ENCODE assay signal across 9 mouse cellular contexts in genomic region chr1:87270641-87271467, GRCm38 (mm10). TPM values are rescaled to one million over a fixed set of nuclear protein-coding genes. Genes with fewer than 3 reads are reported as not detected.
DNase-seq lines count a peak whose midpoint lies in the region; ATAC-seq and TF ChIP-seq lines count a peak whose summit lies in the region.
"Had no signal": no experiment of that assay in that cellular context is flagged by ENCODE, and none has a peak within 500 bp of the region (broad histone marks: within the 10 kb centered on the region; RNA-seq: fewer than 3 reads in every experiment).

No protein-coding gene starts in this region.

- H3K36me3 ChIP-seq in lung, embryonic 14.5 days (ENCODE audit: insufficient read depth), result no peaks in the 10 kb centered on the region
- H3K36me3 ChIP-seq in embryonic facial prominence, embryonic 15.5 days, result no peaks in the 10 kb centered on the region
- H3K36me3 ChIP-seq in heart, postnatal 0 days (replicated peaks; ENCODE audit: control insufficient read depth, insufficient read depth, low read length), result no peaks in the 10 kb centered on the region
- no peaks in the 10 kb centered on the region for H3K36me3 ChIP-seq in midbrain, embryonic 13.5 days

- ATAC-seq in lung, embryonic 14.5 days (ENCODE audit: insufficient read depth), result peak; percentile 64
- ATAC-seq in embryonic facial prominence, embryonic 15.5 days (ENCODE audit: insufficient number of reproducible peaks, low FRiP score, low TSS enrichment, low read depth), result peak; percentile 66
- peak; percentile 31; the same call in 1 of the 2 replicates for ATAC-seq in heart, postnatal 0 days (ENCODE audit: insufficient read depth, low read depth)
- peak; percentile 46 for ATAC-seq in midbrain, embryonic 13.5 days
- no peak for ATAC-seq in erythroblast, adult 5-6 weeks (replicated peaks; ENCODE audit: low FRiP score, poor library complexity, severe bottlenecking)
- ATAC-seq: Patski had no signal

- 12% methylated on average over 20 of the region's 20 CpGs for WGBS in lung, embryonic 14.5 days
- 9% methylated on average over 20 of the region's 20 CpGs for WGBS in embryonic facial prominence, embryonic 15.5 days
- 32% methylated on average over 18 of the region's 20 CpGs for whole genome bisulfite sequencing in heart, postnatal 0 days
- WGBS in midbrain, embryonic 13.5 days, result 7% methylated on average over 19 of the region's 20 CpGs

- peak overlapping the region; percentile 26; the same call in 1 of the 2 replicates for H3K4me2 ChIP-seq in lung, embryonic 14.5 days
- H3K4me2 ChIP-seq in embryonic facial prominence, embryonic 15.5 days (replicated peaks), result peak overlapping the region; percentile 27
- H3K4me2 ChIP-seq in heart, postnatal 0 days (ENCODE audit: low read depth, low read length), result no peak overlapping the region
- H3K4me2 ChIP-seq in midbrain, embryonic 13.5 days (replicated peaks), result no peak overlapping the region; the same call in 1 of the 2 replicates

- TF ChIP-seq EP300 in heart, postnatal 0 days (IDR thresholded peaks at IDR 0.05; ENCODE audit: low read depth), result no peak

- no peak overlapping the region for H3K9ac ChIP-seq in lung, embryonic 14.5 days
- H3K9ac ChIP-seq in embryonic facial prominence, embryonic 15.5 days, result no peak overlapping the region
- no peak overlapping the region for H3K9ac ChIP-seq in heart, postnatal 0 days (replicated peaks; ENCODE audit: low read depth, low read length)
- H3K9ac ChIP-seq in midbrain, embryonic 13.5 days (replicated peaks), result no peak overlapping the region

- H3K4me3 ChIP-seq in lung, embryonic 14.5 days (ENCODE audit: low read depth, low read length), result no peak overlapping the region
- H3K4me3 ChIP-seq in embryonic facial prominence, embryonic 15.5 days (replicated peaks), result no peak overlapping the region
- no peak overlapping the region for H3K4me3 ChIP-seq in heart, postnatal 0 days (ENCODE audit: low read depth, low read length)
- no peak overlapping the region for H3K4me3 ChIP-seq in midbrain, embryonic 13.5 days (replicated peaks)

- TF ChIP-seq CTCF in lung, embryonic 14.5 days (IDR thresholded peaks at IDR 0.05; ENCODE audit: low read depth), result no peak
- no peak for TF ChIP-seq CTCF in heart, postnatal 0 days (IDR thresholded peaks at IDR 0.05; ENCODE audit: low read depth)

- H3K9me3 ChIP-seq in lung, embryonic 14.5 days (ENCODE audit: low read depth, low read length), result no peaks in the 10 kb centered on the region
- H3K9me3 ChIP-seq in embryonic facial prominence, embryonic 15.5 days (replicated peaks), result no peaks in the 10 kb centered on the region
- no peaks in the 10 kb centered on the region for H3K9me3 ChIP-seq in heart, postnatal 0 days (replicated peaks; ENCODE audit: control insufficient read depth, low read length)
- no peaks in the 10 kb centered on the region for H3K9me3 ChIP-seq in midbrain, embryonic 13.5 days

- no peaks in the 10 kb centered on the region; the same call in 1 of the 2 replicates for H3K4me1 ChIP-seq in lung, embryonic 14.5 days (ENCODE audit: insufficient read depth)
- H3K4me1 ChIP-seq in embryonic facial prominence, embryonic 15.5 days, result peaks cover 23% of the 10 kb centered on the region
- H3K4me1 ChIP-seq in heart, postnatal 0 days (ENCODE audit: control insufficient read depth, insufficient read depth), result peaks cover 19% of the 10 kb centered on the region
- peaks cover 16% of the 10 kb centered on the region for H3K4me1 ChIP-seq in midbrain, embryonic 13.5 days (replicated peaks)

- no peak overlapping the region; the same call in 1 of the 2 replicates for H3K27ac ChIP-seq in lung, embryonic 14.5 days (ENCODE audit: low read depth)
- peak overlapping the region; percentile 78 for H3K27ac ChIP-seq in embryonic facial prominence, embryonic 15.5 days (replicated peaks)
- peak overlapping the region; percentile 25 for H3K27ac ChIP-seq in heart, postnatal 0 days (ENCODE audit: low read depth)
- H3K27ac ChIP-seq in midbrain, embryonic 13.5 days, result no peak overlapping the region

- peaks cover 18% of the 10 kb centered on the region for H3K27me3 ChIP-seq in lung, embryonic 14.5 days (ENCODE audit: insufficient read depth, low read length)
- peaks cover 21% of the 10 kb centered on the region for H3K27me3 ChIP-seq in embryonic facial prominence, embryonic 15.5 days
- H3K27me3 ChIP-seq in heart, postnatal 0 days (ENCODE audit: control insufficient read depth, insufficient read depth, low read length), result peaks cover 25% of the 10 kb centered on the region
- H3K27me3 ChIP-seq in midbrain, embryonic 13.5 days, result peaks cover 33% of the 10 kb centered on the region
- H3K27me3 ChIP-seq: Patski had no signal

- DNase-seq in lung, embryonic 14.5 days, result peak; percentile 42
- no peak for DNase-seq in lung, adult 18-20 months
- no peak for DNase-seq in heart, postnatal 0 days (ENCODE audit: low spot score)
- DNase-seq in layer of hippocampus, adult 9-11 months, result no peak
- DNase-seq in lung, postnatal 10 days, result no peak

RNA-seq across cellular contexts. Expression of gene Efhd1, which starts 6.7 kb away (rescaled TPM):
- polyA plus RNA-seq in lung, embryonic 14.5 days (2014; fragmentation: Nextera tagmentation; extraction: Ambion mirVana), result 0.11 TPM in 1 of 2 replicates, not detected in the other
- 2.8 and 3.0 TPM in 2 replicates for polyA plus RNA-seq in embryonic facial prominence, embryonic 15.5 days (2015; fragmentation: Nextera tagmentation; extraction: Ambion mirVana)
- 2.3 and 2.5 TPM in 2 replicates for total RNA-seq in heart, postnatal 0 days (2014; rRNA removed; ENCODE audit: low replicate concordance)
- polyA plus RNA-seq in heart, postnatal 0 days (2015; fragmentation: Nextera tagmentation; extraction: Ambion mirVana), result 0.38 and 0.60 TPM in 2 replicates
- 0.51 and 1.0 TPM in 2 replicates for polyA plus RNA-seq in midbrain, embryonic 13.5 days (2015; fragmentation: Nextera tagmentation; extraction: Ambion mirVana)
- total RNA-seq in erythroblast, adult 5-6 weeks (2015; ENCODE audit: low replicate concordance), result not detected in 2 replicates
- total RNA-seq in erythroblast, adult 5-6 weeks (2017; ENCODE audit: low replicate concordance), result not detected in 2 replicates

RNA-seq across cellular contexts. Expression of gene Gigyf2, which starts 55.9 kb away (rescaled TPM):
- polyA plus RNA-seq in lung, embryonic 14.5 days (2014; fragmentation: Nextera tagmentation; extraction: Ambion mirVana), result 46.7 and 49.6 TPM in 2 replicates
- 56.2 and 56.6 TPM in 2 replicates for polyA plus RNA-seq in embryonic facial prominence, embryonic 15.5 days (2015; fragmentation: Nextera tagmentation; extraction: Ambion mirVana)
- 18.7 and 29.8 TPM in 2 replicates for total RNA-seq in heart, postnatal 0 days (2014; rRNA removed; ENCODE audit: low replicate concordance)
- polyA plus RNA-seq in heart, postnatal 0 days (2015; fragmentation: Nextera tagmentation; extraction: Ambion mirVana), result 19.9 and 22.6 TPM in 2 replicates
- 70.6 and 74.5 TPM in 2 replicates for polyA plus RNA-seq in midbrain, embryonic 13.5 days (2015; fragmentation: Nextera tagmentation; extraction: Ambion mirVana)
- total RNA-seq in erythroblast, adult 5-6 weeks (2015; ENCODE audit: low replicate concordance), result 59.4 and 93.4 TPM in 2 replicates
- total RNA-seq in erythroblast, adult 5-6 weeks (2017; ENCODE audit: low replicate concordance), result 169 and 215 TPM in 2 replicates

RNA-seq across cellular contexts. Expression of gene Eif4e2, which starts 57.1 kb away (rescaled TPM):
- 160 and 164 TPM in 2 replicates for polyA plus RNA-seq in lung, embryonic 14.5 days (2014; fragmentation: Nextera tagmentation; extraction: Ambion mirVana)
- 164 and 167 TPM in 2 replicates for polyA plus RNA-seq in embryonic facial prominence, embryonic 15.5 days (2015; fragmentation: Nextera tagmentation; extraction: Ambion mirVana)
- 54.9 and 56.2 TPM in 2 replicates for total RNA-seq in heart, postnatal 0 days (2014; rRNA removed; ENCODE audit: low replicate concordance)
- 76.2 and 80.9 TPM in 2 replicates for polyA plus RNA-seq in heart, postnatal 0 days (2015; fragmentation: Nextera tagmentation; extraction: Ambion mirVana)
- polyA plus RNA-seq in midbrain, embryonic 13.5 days (2015; fragmentation: Nextera tagmentation; extraction: Ambion mirVana), result 110 TPM in 2 replicates
- 16.7 and 21.9 TPM in 2 replicates for total RNA-seq in erythroblast, adult 5-6 weeks (2015; ENCODE audit: low replicate concordance)
- total RNA-seq in erythroblast, adult 5-6 weeks (2017; ENCODE audit: low replicate concordance), result 33.1 and 38.9 TPM in 2 replicates

Comparison
In these comparisons a context has a peak if more than half of its experiments do, and no peak if none do; other contexts are left out.
1. H3K27ac ChIP-seq: peak in embryonic facial prominence, embryonic 15.5 days (single experiment) and heart, postnatal 0 days (single experiment); none in lung, embryonic 14.5 days (single experiment) and midbrain, embryonic 13.5 days (single experiment).
2. H3K4me2 ChIP-seq: peak in lung, embryonic 14.5 days (single experiment) and embryonic facial prominence, embryonic 15.5 days (single experiment); none in heart, postnatal 0 days (single experiment) and midbrain, embryonic 13.5 days (single experiment).